Mouse (Mus musculus): ENCODE measurements around the gene Ankk1. TPM values are rescaled to one million over a fixed set of nuclear protein-coding genes. Genes with fewer than 3 reads are reported as not detected.
A peak's percentile ranks its signal among the peaks of the same experiment; 100 is the strongest.

The Ankk1 gene
- polyA plus RNA-seq, 1 experiment: not detected

DNA sequence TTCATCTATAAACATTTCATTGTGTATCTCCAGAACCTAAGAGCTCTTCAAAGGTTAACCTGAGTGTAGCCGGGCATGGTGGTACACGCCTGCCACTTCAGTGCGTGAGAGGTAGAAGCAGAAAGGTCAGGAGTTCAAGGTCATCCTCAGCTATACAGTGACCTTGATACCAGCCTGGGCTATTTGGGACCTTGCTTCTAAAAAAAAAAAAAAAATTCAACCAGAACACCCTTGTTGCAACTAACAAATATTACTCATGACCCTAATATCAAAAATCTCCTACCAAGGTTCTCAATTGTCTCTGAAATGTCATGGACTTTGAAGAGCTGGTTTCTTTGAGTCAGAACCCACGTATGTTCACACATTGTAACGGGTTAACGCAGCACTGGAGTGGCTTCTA is 42.0 kb downstream of the Ankk1 start:
- Histone ChIP-seq H3K27ac (ENCODE audit: insufficient read depth, low read length) (peak overlapping the region; percentile 32; the same call in 1 of the 2 replicates), H3K4me3 (ENCODE audit: low read depth, low read length) (no peak overlapping the region), H3K4me1 (ENCODE audit: control insufficient read depth, insufficient read depth, low read length) (peaks cover 3% of the 10 kb centered on the region), H3K27me3 (ENCODE audit: control insufficient read depth, insufficient read depth, low read length, poor library complexity, severe bottlenecking) (no peaks in the 10 kb centered on the region), H3K9me3 (replicated peaks; ENCODE audit: control insufficient read depth, insufficient read depth, low read length, poor library complexity, severe bottlenecking) (no peaks in the 10 kb centered on the region), H3K36me3 (ENCODE audit: control insufficient read depth, insufficient read depth, low read length, poor library complexity, severe bottlenecking) (no peaks in the 10 kb centered on the region), H3K9ac (ENCODE audit: low read depth, poor library complexity, severe bottlenecking) (no peak overlapping the region)
- no peak for TF ChIP-seq EP300 (IDR thresholded peaks at IDR 0.05; ENCODE audit: insufficient read depth, low read depth, low read length)
- no peak for TF ChIP-seq CTCF (IDR thresholded peaks at IDR 0.05; ENCODE audit: low read depth, low read length)
- TF ChIP-seq POLR2A (IDR thresholded peaks at IDR 0.05; ENCODE audit: insufficient read depth, low read length): no peak

DNA sequence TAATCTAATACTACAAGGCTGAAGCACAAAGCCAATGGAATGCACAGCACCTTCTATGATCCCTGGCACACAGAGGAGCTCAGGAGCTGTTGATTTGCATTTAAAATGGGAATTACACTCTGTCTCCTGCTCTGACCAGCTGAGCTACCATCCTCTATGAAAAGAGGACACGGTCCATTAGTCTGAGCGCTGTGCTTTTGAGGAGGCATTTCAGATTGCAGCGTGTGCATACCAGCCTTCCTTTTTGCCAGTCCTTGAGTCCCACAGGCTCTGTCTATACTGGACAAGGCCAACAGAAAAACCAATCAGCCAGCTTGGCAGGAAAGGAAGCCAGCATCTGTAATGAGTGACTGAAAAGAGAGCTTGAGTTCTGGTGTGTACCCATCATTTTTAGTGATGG is 42.8 kb downstream of the Ankk1 start:
- H3K9me3 ChIP-seq (replicated peaks; ENCODE audit: control insufficient read depth, insufficient read depth, low read length, poor library complexity, severe bottlenecking): no peaks in the 10 kb centered on the region
- H3K4me1 ChIP-seq (ENCODE audit: control insufficient read depth, insufficient read depth, low read length): peaks cover 3% of the 10 kb centered on the region
- H3K36me3 ChIP-seq (ENCODE audit: control insufficient read depth, insufficient read depth, low read length, poor library complexity, severe bottlenecking): no peaks in the 10 kb centered on the region
- TF ChIP-seq CTCF (IDR thresholded peaks at IDR 0.05; ENCODE audit: low read depth, low read length): no peak
- no peak for TF ChIP-seq EP300 (IDR thresholded peaks at IDR 0.05; ENCODE audit: insufficient read depth, low read depth, low read length)
- TF ChIP-seq POLR2A (IDR thresholded peaks at IDR 0.05; ENCODE audit: insufficient read depth, low read length): no peak
- no peak overlapping the region for H3K9ac ChIP-seq (ENCODE audit: low read depth, poor library complexity, severe bottlenecking)
- H3K27ac ChIP-seq (ENCODE audit: insufficient read depth, low read length): no peak overlapping the region
- no peaks in the 10 kb centered on the region for H3K27me3 ChIP-seq (ENCODE audit: control insufficient read depth, insufficient read depth, low read length, poor library complexity, severe bottlenecking)
- H3K4me3 ChIP-seq (ENCODE audit: low read depth, low read length): no peak overlapping the region

GRCm38 (mm10) chr9:49379962-49380361 is 46.9 kb downstream of the Ankk1 start:
- no peaks in the 10 kb centered on the region for H3K27me3 ChIP-seq (ENCODE audit: control insufficient read depth, insufficient read depth, low read length, poor library complexity, severe bottlenecking)
- H3K27ac ChIP-seq (ENCODE audit: insufficient read depth, low read length): no peak overlapping the region
- H3K4me3 ChIP-seq (ENCODE audit: low read depth, low read length): no peak overlapping the region
- H3K9ac ChIP-seq (ENCODE audit: low read depth, poor library complexity, severe bottlenecking): no peak overlapping the region
- H3K36me3 ChIP-seq (ENCODE audit: control insufficient read depth, insufficient read depth, low read length, poor library complexity, severe bottlenecking): no peaks in the 10 kb centered on the region
- H3K4me1 ChIP-seq (ENCODE audit: control insufficient read depth, insufficient read depth, low read length): no peaks in the 10 kb centered on the region
- TF ChIP-seq POLR2A (IDR thresholded peaks at IDR 0.05; ENCODE audit: insufficient read depth, low read length): no peak
- no peak for TF ChIP-seq CTCF (IDR thresholded peaks at IDR 0.05; ENCODE audit: low read depth, low read length)
- no peak for TF ChIP-seq EP300 (IDR thresholded peaks at IDR 0.05; ENCODE audit: insufficient read depth, low read depth, low read length)
- H3K9me3 ChIP-seq (replicated peaks; ENCODE audit: control insufficient read depth, insufficient read depth, low read length, poor library complexity, severe bottlenecking): no peaks in the 10 kb centered on the region

- TF ChIP-seq POLR2A (IDR thresholded peaks at IDR 0.05; ENCODE audit: insufficient read depth, low read length): no peak
- TF ChIP-seq EP300 (IDR thresholded peaks at IDR 0.05; ENCODE audit: insufficient read depth, low read depth, low read length): no peak
- TF ChIP-seq CTCF (IDR thresholded peaks at IDR 0.05; ENCODE audit: low read depth, low read length): no peak
- H3K36me3 ChIP-seq (ENCODE audit: control insufficient read depth, insufficient read depth, low read length, poor library complexity, severe bottlenecking): no peaks in the 10 kb centered on the region
- H3K27me3 ChIP-seq (ENCODE audit: control insufficient read depth, insufficient read depth, low read length, poor library complexity, severe bottlenecking): no peaks in the 10 kb centered on the region; the same call in 1 of the 2 replicates
- no peak overlapping the region for H3K4me3 ChIP-seq (ENCODE audit: low read depth, low read length)
- no peak overlapping the region for H3K27ac ChIP-seq (ENCODE audit: insufficient read depth, low read length)
- H3K9me3 ChIP-seq (replicated peaks; ENCODE audit: control insufficient read depth, insufficient read depth, low read length, poor library complexity, severe bottlenecking): no peaks in the 10 kb centered on the region
- no peaks in the 10 kb centered on the region for H3K4me1 ChIP-seq (ENCODE audit: control insufficient read depth, insufficient read depth, low read length)
- H3K9ac ChIP-seq (ENCODE audit: low read depth, poor library complexity, severe bottlenecking): no peak overlapping the region
Observed at GRCm38 (mm10) chr9:49373946-49374345, 52.9 kb downstream of the Ankk1 start.

DNA sequence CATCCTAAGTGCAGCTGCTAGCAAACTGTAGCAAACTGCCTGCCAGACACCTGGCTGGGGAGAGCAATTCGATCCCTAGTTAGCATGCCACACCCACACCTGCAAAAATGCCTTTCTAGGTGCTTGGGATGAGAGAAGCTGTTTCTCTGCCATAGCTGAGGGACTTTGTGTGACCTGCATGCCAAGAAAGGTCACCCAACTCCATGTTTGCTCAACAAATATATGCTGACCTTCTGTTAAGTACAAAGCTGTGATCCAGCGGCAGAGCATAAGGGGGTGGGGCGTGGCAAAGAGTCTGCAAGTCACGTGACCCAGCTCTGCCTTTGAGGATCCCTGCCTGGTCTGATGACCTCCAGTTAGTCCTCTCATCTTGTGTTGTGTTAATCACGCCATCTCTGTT is 61.1 kb downstream of the Ankk1 start:
- no peaks in the 10 kb centered on the region for H3K9me3 ChIP-seq (replicated peaks; ENCODE audit: control insufficient read depth, insufficient read depth, low read length, poor library complexity, severe bottlenecking)
- H3K4me1 ChIP-seq (ENCODE audit: control insufficient read depth, insufficient read depth, low read length): peaks cover 4% of the 10 kb centered on the region
- H3K27ac ChIP-seq (ENCODE audit: insufficient read depth, low read length): peak overlapping the region; percentile 46
- H3K4me3 ChIP-seq (ENCODE audit: low read depth, low read length): peak overlapping the region; percentile 25; the same call in 1 of the 2 replicates
- H3K27me3 ChIP-seq (ENCODE audit: control insufficient read depth, insufficient read depth, low read length, poor library complexity, severe bottlenecking): no peaks in the 10 kb centered on the region; the same call in 1 of the 2 replicates
- TF ChIP-seq CTCF (IDR thresholded peaks at IDR 0.05; ENCODE audit: low read depth, low read length): no peak
- TF ChIP-seq EP300 (IDR thresholded peaks at IDR 0.05; ENCODE audit: insufficient read depth, low read depth, low read length): peak; percentile 91
- no peak overlapping the region for H3K9ac ChIP-seq (ENCODE audit: low read depth, poor library complexity, severe bottlenecking)
- no peaks in the 10 kb centered on the region for H3K36me3 ChIP-seq (ENCODE audit: control insufficient read depth, insufficient read depth, low read length, poor library complexity, severe bottlenecking)

Other genes starting within 250 kb of the Ankk1 start
- gene Gm4894, start 176.5 kb downstream of the Ankk1 start, polyA plus RNA-seq (2011; ENCODE audit: insufficient read depth, insufficient read length, low read depth, missing spikeins): not detected in 2 replicates
- gene Drd2, start 86.4 kb downstream of the Ankk1 start, polyA plus RNA-seq (2011; ENCODE audit: insufficient read depth, insufficient read length, low read depth, missing spikeins): 0.39 TPM in 1 of 2 replicates, not detected in the other
- gene Ttc12, start 59.2 kb upstream of the Ankk1 start, polyA plus RNA-seq (2011; ENCODE audit: insufficient read depth, insufficient read length, low read depth, missing spikeins): 10.9 and 12.6 TPM in 2 replicates